In genomic region chr15:77847108-77847507, GRCm38 (mm10) we compare ENCODE assay signal across 16 mouse cellular contexts.
"Had no signal": no experiment of that assay in that cellular context is flagged by ENCODE, and none has a peak within 500 bp of the region (broad histone marks: within the 10 kb centered on the region; RNA-seq: fewer than 3 reads in every experiment).

No protein-coding gene starts in this region.

- H3K4me2 ChIP-seq: lung, embryonic 15.5 days; midbrain, embryonic 13.5 days; neural tube, embryonic 15.5 days had no signal

- H3K9me3 ChIP-seq: lung, embryonic 15.5 days; midbrain, embryonic 13.5 days; neural tube, embryonic 15.5 days had no signal

- DNase-seq: kidney, adult 11 months; kidney, postnatal 10 days; kidney, postnatal 4 days; left cerebral cortex, postnatal 4 days; lung, postnatal 14 days; right cerebral cortex, postnatal 4 days; spleen, adult 18-20 months; thymus, adult 18-20 months; thymus, postnatal 14 days had no signal

- ATAC-seq: midbrain, embryonic 13.5 days had no signal

- H3K9ac ChIP-seq: liver, embryonic 14.5 days; lung, embryonic 15.5 days; midbrain, embryonic 13.5 days; neural tube, embryonic 15.5 days had no signal

- H3K36me3 ChIP-seq: lung, embryonic 15.5 days; midbrain, embryonic 13.5 days; neural tube, embryonic 15.5 days had no signal

- H3K27ac ChIP-seq: layer of hippocampus, adult 2 months; liver, embryonic 14.5 days; macrophage; midbrain, embryonic 13.5 days; neural tube, embryonic 15.5 days had no signal

- H3K4me3 ChIP-seq: layer of hippocampus, adult 2 months; lung, embryonic 15.5 days; midbrain, embryonic 13.5 days; myocyte; neural tube, embryonic 15.5 days had no signal

- H3K4me1 ChIP-seq: midbrain, embryonic 13.5 days; neural tube, embryonic 15.5 days had no signal

- H3K27me3 ChIP-seq: lung, embryonic 15.5 days; midbrain, embryonic 13.5 days; neural tube, embryonic 15.5 days had no signal
